In the genomic region with DNA sequence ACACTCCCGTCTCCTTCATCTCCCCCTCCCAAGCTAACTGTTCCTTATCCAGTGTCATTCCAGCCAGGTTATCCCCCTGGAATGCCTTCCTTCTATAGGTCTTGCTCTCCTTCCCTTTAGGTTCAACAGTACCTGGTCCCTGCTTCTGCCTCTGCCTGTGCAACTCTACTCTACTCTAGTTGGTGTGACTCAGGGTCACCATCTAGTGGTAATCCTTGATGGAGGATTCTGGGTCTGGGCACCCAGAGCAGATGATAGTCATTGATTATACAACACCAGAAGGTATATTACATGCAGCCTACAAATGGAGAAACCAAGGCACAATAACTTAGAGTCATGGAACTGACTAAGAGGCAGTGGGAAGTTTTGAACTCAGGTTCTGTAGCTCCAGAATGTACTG, we compare ENCODE assay signal across 19 mouse cellular contexts. TPM values are rescaled to one million over a fixed set of nuclear protein-coding genes. Genes with fewer than 3 reads are reported as not detected.
DNase-seq lines count a peak whose midpoint lies in the region; ATAC-seq and TF ChIP-seq lines count a peak whose summit lies in the region.
"Had no signal": no experiment of that assay in that cellular context is flagged by ENCODE, and none has a peak within 500 bp of the region (broad histone marks: within the 10 kb centered on the region; RNA-seq: fewer than 3 reads in every experiment).

No protein-coding gene starts in this region.

- no peak overlapping the region for H3K4me3 ChIP-seq in intestine, postnatal 0 days (ENCODE audit: low read depth, low read length)
- H3K4me3 ChIP-seq in intestine, embryonic 16.5 days (ENCODE audit: low read length): no peak overlapping the region
- H3K4me3 ChIP-seq in liver, embryonic 14.5 days (ENCODE audit: insufficient read depth in 1 of 2, low read depth in 2 of 2, low read length in 2 of 2): no peak overlapping the region
- H3K4me3 ChIP-seq in liver, embryonic 12.5 days: no peak overlapping the region
- no peak overlapping the region for H3K4me3 ChIP-seq in MEL (ENCODE audit: control insufficient read depth in 1 of 2, insufficient read depth in 1 of 2, low read depth in 2 of 2, low read length in 2 of 2)
- no peak overlapping the region for H3K4me3 ChIP-seq in hindbrain, embryonic 16.5 days (ENCODE audit: low read length)
- H3K4me3 ChIP-seq: heart, embryonic 13.5 days; hindbrain, embryonic 13.5 days; limb, embryonic 15.5 days; midbrain, embryonic 12.5 days had no signal

- no peaks in the 10 kb centered on the region for H3K9me3 ChIP-seq in intestine, postnatal 0 days (ENCODE audit: control insufficient read depth)
- H3K9me3 ChIP-seq in intestine, embryonic 16.5 days (ENCODE audit: control insufficient read depth, low read length): no peaks in the 10 kb centered on the region
- H3K9me3 ChIP-seq in liver, embryonic 14.5 days (ENCODE audit: control insufficient read depth, low read length): no peaks in the 10 kb centered on the region
- H3K9me3 ChIP-seq in liver, embryonic 12.5 days (replicated peaks): no peaks in the 10 kb centered on the region
- H3K9me3 ChIP-seq in MEL (replicated peaks; ENCODE audit: insufficient read depth, low read length): no peaks in the 10 kb centered on the region
- H3K9me3 ChIP-seq in hindbrain, embryonic 16.5 days (ENCODE audit: control insufficient read depth, low read length): no peaks in the 10 kb centered on the region
- H3K9me3 ChIP-seq: heart, embryonic 13.5 days; hindbrain, embryonic 13.5 days; limb, embryonic 15.5 days; midbrain, embryonic 12.5 days had no signal

- peak; percentile 70 for TF ChIP-seq RAD21 in MEL (IDR thresholded peaks at IDR 0.05; ENCODE audit: low read depth, low read length)

- H3K4me2 ChIP-seq in intestine, postnatal 0 days (replicated peaks; ENCODE audit: low read depth): no peak overlapping the region
- H3K4me2 ChIP-seq in intestine, embryonic 16.5 days (ENCODE audit: low read depth, low read length): no peak overlapping the region
- H3K4me2 ChIP-seq in liver, embryonic 14.5 days (ENCODE audit: low read depth): no peak overlapping the region
- H3K4me2 ChIP-seq in liver, embryonic 12.5 days: no peak overlapping the region
- H3K4me2 ChIP-seq in hindbrain, embryonic 16.5 days (ENCODE audit: low read length): no peak overlapping the region
- H3K4me2 ChIP-seq: heart, embryonic 13.5 days; hindbrain, embryonic 13.5 days; limb, embryonic 15.5 days; midbrain, embryonic 12.5 days had no signal

- no peak overlapping the region for H3K9ac ChIP-seq in intestine, postnatal 0 days (ENCODE audit: low read depth, low read length)
- no peak overlapping the region for H3K9ac ChIP-seq in intestine, embryonic 16.5 days (ENCODE audit: low read depth, low read length)
- H3K9ac ChIP-seq in liver, embryonic 14.5 days (replicated peaks): no peak overlapping the region
- H3K9ac ChIP-seq in liver, embryonic 12.5 days: no peak overlapping the region
- no peak overlapping the region for H3K9ac ChIP-seq in MEL (ENCODE audit: control insufficient read depth, low read depth, low read length, poor library complexity, severe bottlenecking)
- H3K9ac ChIP-seq in hindbrain, embryonic 16.5 days (ENCODE audit: low read depth, low read length): no peak overlapping the region
- H3K9ac ChIP-seq: heart, embryonic 13.5 days; hindbrain, embryonic 13.5 days; limb, embryonic 15.5 days; midbrain, embryonic 12.5 days had no signal

- no peaks in the 10 kb centered on the region for H3K27me3 ChIP-seq in intestine, postnatal 0 days (replicated peaks; ENCODE audit: control insufficient read depth, insufficient read depth, low read length)
- 0 out of 2 replicates have a peak, but pooled peaks cover 2% of the 10 kb centered on the region for H3K27me3 ChIP-seq in intestine, embryonic 16.5 days (replicated peaks; ENCODE audit: control insufficient read depth, insufficient read depth, low read length)
- H3K27me3 ChIP-seq in liver, embryonic 14.5 days (ENCODE audit: control insufficient read depth, insufficient read depth, low read length): peaks cover 15% of the 10 kb centered on the region
- H3K27me3 ChIP-seq in liver, embryonic 12.5 days (replicated peaks): peaks cover 51% of the 10 kb centered on the region
- no peaks in the 10 kb centered on the region for H3K27me3 ChIP-seq in MEL (ENCODE audit: control insufficient read depth in 1 of 2, insufficient read depth in 2 of 2, low read length in 2 of 2)
- 0 out of 2 replicates have a peak, but pooled peaks cover 2% of the 10 kb centered on the region for H3K27me3 ChIP-seq in splenic B cell, adult 2 months (ENCODE audit: control insufficient read depth, insufficient read depth, low read length, poor library complexity, severe bottlenecking)
- peaks cover 8% of the 10 kb centered on the region for H3K27me3 ChIP-seq in hindbrain, embryonic 16.5 days (replicated peaks; ENCODE audit: control insufficient read depth, insufficient read depth, low read length)

- TF ChIP-seq POLR2A in MEL (IDR thresholded peaks at IDR 0.05; ENCODE audit: control insufficient read depth in 1 of 2, insufficient read depth in 1 of 2, low read depth in 1 of 2, low read length in 2 of 2, poor library complexity in 1 of 2): no peak

- no peak for DNase-seq in liver, embryonic 14.5 days (ENCODE audit: low read depth in 3 of 3, low spot score in 3 of 3)
- DNase-seq in MEL (ENCODE audit: low read depth, low spot score): peak; percentile 64
- DNase-seq in splenic B cell, adult 2 months (ENCODE audit: low read depth, low spot score): peak; percentile 29
- DNase-seq: adrenal gland, postnatal 36 days; cerebellum, adult 11-12 months; gastrocnemius, postnatal 14 days; kidney, postnatal 10 days; lung, postnatal 36 days; right cerebral cortex, postnatal 25 days had no signal

- H3K36me3 ChIP-seq in intestine, postnatal 0 days (ENCODE audit: control insufficient read depth, insufficient read depth): no peaks in the 10 kb centered on the region
- no peaks in the 10 kb centered on the region for H3K36me3 ChIP-seq in intestine, embryonic 16.5 days (ENCODE audit: control insufficient read depth, insufficient read depth, low read length)
- no peaks in the 10 kb centered on the region for H3K36me3 ChIP-seq in liver, embryonic 14.5 days (replicated peaks; ENCODE audit: control insufficient read depth, insufficient read depth, low read depth)
- H3K36me3 ChIP-seq in liver, embryonic 12.5 days: no peaks in the 10 kb centered on the region
- peaks cover 0 to 17% of the 10 kb centered on the region in 2 experiments; a peak in 2 of 4 replicates for H3K36me3 ChIP-seq in MEL (ENCODE audit: control insufficient read depth in 1 of 2, insufficient read depth in 2 of 2, low read length in 2 of 2)
- H3K36me3 ChIP-seq in splenic B cell, adult 2 months (ENCODE audit: control insufficient read depth, insufficient read depth, low read length, poor library complexity, severe bottlenecking): no peaks in the 10 kb centered on the region
- no peaks in the 10 kb centered on the region for H3K36me3 ChIP-seq in hindbrain, embryonic 16.5 days (ENCODE audit: control insufficient read depth, insufficient read depth, low read length)
- H3K36me3 ChIP-seq: midbrain, embryonic 12.5 days had no signal

- ATAC-seq in intestine, postnatal 0 days: no peak
- ATAC-seq in intestine, embryonic 16.5 days: no peak
- ATAC-seq in liver, embryonic 14.5 days (ENCODE audit: insufficient read depth): no peak
- ATAC-seq in liver, embryonic 12.5 days: no peak
- ATAC-seq in hindbrain, embryonic 16.5 days: no peak
- ATAC-seq: forebrain, embryonic 16.5 days had no signal

- no peaks in the 10 kb centered on the region for H3K4me1 ChIP-seq in intestine, postnatal 0 days (replicated peaks; ENCODE audit: control insufficient read depth, insufficient read depth, low read length)
- peaks cover 7% of the 10 kb centered on the region; the same call in 1 of the 2 replicates for H3K4me1 ChIP-seq in intestine, embryonic 16.5 days (ENCODE audit: control insufficient read depth, insufficient read depth, low read length)
- peaks cover 0 to 7% of the 10 kb centered on the region in 2 experiments; a peak in 2 of 4 replicates for H3K4me1 ChIP-seq in liver, embryonic 14.5 days (replicated peaks; ENCODE audit: control insufficient read depth in 2 of 2, insufficient read depth in 2 of 2, low read length in 1 of 2)
- peaks cover 33% of the 10 kb centered on the region for H3K4me1 ChIP-seq in liver, embryonic 12.5 days
- H3K4me1 ChIP-seq in MEL (ENCODE audit: control insufficient read depth in 1 of 2, insufficient read depth in 2 of 2, low read length in 2 of 2): peaks cover 9 to 19% of the 10 kb centered on the region in 2 experiments
- no peaks in the 10 kb centered on the region for H3K4me1 ChIP-seq in hindbrain, embryonic 16.5 days (ENCODE audit: control insufficient read depth, insufficient read depth, low read depth, low read length)
- H3K4me1 ChIP-seq: midbrain, embryonic 12.5 days had no signal

- no peaks in the 10 kb centered on the region for H3K79me2 ChIP-seq in MEL (ENCODE audit: control insufficient read depth, insufficient read depth, low read length, poor library complexity)

- 96% methylated on average over 1 of the region's 1 CpGs for WGBS in intestine, postnatal 0 days
- WGBS in intestine, embryonic 16.5 days: 91% methylated on average over 1 of the region's 1 CpGs
- 62% methylated on average over 1 of the region's 1 CpGs for WGBS in liver, embryonic 14.5 days (ENCODE audit: insufficient replicate concordance)
- 74% methylated on average over 1 of the region's 1 CpGs for WGBS in liver, embryonic 12.5 days (ENCODE audit: insufficient replicate concordance)
- WGBS in hindbrain, embryonic 16.5 days: 100% methylated on average over 1 of the region's 1 CpGs

- H3K27ac ChIP-seq in intestine, postnatal 0 days (ENCODE audit: low read depth, low read length): no peak overlapping the region
- H3K27ac ChIP-seq in intestine, embryonic 16.5 days (ENCODE audit: low read length): no peak overlapping the region
- H3K27ac ChIP-seq in liver, embryonic 14.5 days: no peak overlapping the region
- no peak overlapping the region for H3K27ac ChIP-seq in liver, embryonic 12.5 days
- H3K27ac ChIP-seq in MEL (ENCODE audit: control insufficient read depth, low read depth, low read length): peak overlapping the region; percentile 77
- no peak overlapping the region for H3K27ac ChIP-seq in hindbrain, embryonic 16.5 days (ENCODE audit: low read depth, low read length)
- H3K27ac ChIP-seq: heart, embryonic 13.5 days; hindbrain, embryonic 13.5 days; limb, embryonic 15.5 days; midbrain, embryonic 12.5 days had no signal

- peak; percentile 67 for TF ChIP-seq CTCF in intestine, postnatal 0 days (IDR thresholded peaks at IDR 0.05; ENCODE audit: low read depth)
- TF ChIP-seq CTCF in liver, embryonic 14.5 days (IDR thresholded peaks at IDR 0.05; ENCODE audit: low read depth): peak; percentile 52
- TF ChIP-seq CTCF in MEL (IDR thresholded peaks at IDR 0.05 in 2 of 3, conservative IDR thresholded peaks at IDR 0.05 in 1 of 3; ENCODE audit: control insufficient read depth in 1 of 3, insufficient read depth in 1 of 3, low read depth in 2 of 3, low read length in 3 of 3, poor library complexity in 1 of 3, severe bottlenecking in 1 of 3): peak; percentile 35 to 72 (median 51); a peak in 5 of 6 replicates

- no peak for TF ChIP-seq EP300 in liver, embryonic 14.5 days (IDR thresholded peaks at IDR 0.05; ENCODE audit: low read depth)
- no peak for TF ChIP-seq EP300 in MEL (IDR thresholded peaks at IDR 0.05; ENCODE audit: low read depth in 1 of 2, low read length in 2 of 2)

RNA-seq across cellular contexts. Expression of a gene that starts 6.2 kb away (rescaled TPM):
- 2.7 and 3.8 TPM in 2 replicates for polyA plus RNA-seq in intestine, postnatal 0 days (2015; fragmentation: Nextera tagmentation; extraction: Ambion mirVana)
- polyA plus RNA-seq in intestine, embryonic 16.5 days (2015; fragmentation: Nextera tagmentation; extraction: Ambion mirVana): 10.9 and 12.0 TPM in 2 replicates
- 2.0 and 2.6 TPM in 2 replicates for polyA plus RNA-seq in liver, embryonic 14.5 days (2012; rRNA removed)
- 0.67 and 1.2 TPM in 2 replicates for polyA plus RNA-seq in liver, embryonic 14.5 days (2014; fragmentation: Nextera tagmentation; extraction: Ambion mirVana)
- 2.8 and 3.2 TPM in 2 replicates for polyA plus RNA-seq in liver, embryonic 12.5 days (2016; fragmentation: Nextera tagmentation; extraction: Ambion mirVana)
- 1.0 and 1.3 TPM in 2 replicates for total RNA-seq in MEL (2012; rRNA removed)
- 1 to 10 TPM in 1 of 2 experiments, not detected in 1; 6.9 TPM for polyA plus RNA-seq in MEL (2012; ENCODE audit: insufficient read depth in 1 of 2, insufficient read length in 2 of 2, low read depth in 1 of 2, low replicate concordance in 2 of 2, missing spikeins in 1 of 2)
- polyA plus RNA-seq in hindbrain, embryonic 16.5 days (2015; fragmentation: Nextera tagmentation; extraction: Ambion mirVana): 15.0 and 22.9 TPM in 2 replicates

RNA-seq across cellular contexts. Expression of a gene that starts 24.8 kb away (rescaled TPM):
- polyA plus RNA-seq in intestine, postnatal 0 days (2015; fragmentation: Nextera tagmentation; extraction: Ambion mirVana): 4.2 and 4.3 TPM in 2 replicates
- polyA plus RNA-seq in intestine, embryonic 16.5 days (2015; fragmentation: Nextera tagmentation; extraction: Ambion mirVana): 7.4 and 8.5 TPM in 2 replicates
- polyA plus RNA-seq in liver, embryonic 14.5 days (2012; rRNA removed): 5.7 and 6.4 TPM in 2 replicates
- polyA plus RNA-seq in liver, embryonic 14.5 days (2014; fragmentation: Nextera tagmentation; extraction: Ambion mirVana): 5.5 and 6.8 TPM in 2 replicates
- polyA plus RNA-seq in liver, embryonic 12.5 days (2016; fragmentation: Nextera tagmentation; extraction: Ambion mirVana): 5.9 and 7.2 TPM in 2 replicates
- 8.2 and 9.7 TPM in 2 replicates for total RNA-seq in MEL (2012; rRNA removed)
- 10 to 100 TPM in 1 of 2 experiments, not detected in 1; 13.3 TPM for polyA plus RNA-seq in MEL (2012; ENCODE audit: insufficient read depth in 1 of 2, insufficient read length in 2 of 2, low read depth in 1 of 2, low replicate concordance in 2 of 2, missing spikeins in 1 of 2)
- polyA plus RNA-seq in hindbrain, embryonic 16.5 days (2015; fragmentation: Nextera tagmentation; extraction: Ambion mirVana): 2.2 and 3.3 TPM in 2 replicates

RNA-seq across cellular contexts. Expression of a gene that starts 30.4 kb away (rescaled TPM):
- polyA plus RNA-seq in intestine, postnatal 0 days (2015; fragmentation: Nextera tagmentation; extraction: Ambion mirVana): not detected in 2 replicates
- 0.38 TPM in 1 of 2 replicates, not detected in the other for polyA plus RNA-seq in intestine, embryonic 16.5 days (2015; fragmentation: Nextera tagmentation; extraction: Ambion mirVana)
- 0.11 TPM in 1 of 2 replicates, not detected in the other for polyA plus RNA-seq in liver, embryonic 14.5 days (2012; rRNA removed)
- polyA plus RNA-seq in liver, embryonic 14.5 days (2014; fragmentation: Nextera tagmentation; extraction: Ambion mirVana): not detected in 2 replicates
- not detected in 2 replicates for polyA plus RNA-seq in liver, embryonic 12.5 days (2016; fragmentation: Nextera tagmentation; extraction: Ambion mirVana)
- not detected in 2 replicates for total RNA-seq in MEL (2012; rRNA removed)
- polyA plus RNA-seq in MEL (2012; ENCODE audit: insufficient read depth in 1 of 2, insufficient read length in 2 of 2, low read depth in 1 of 2, low replicate concordance in 2 of 2, missing spikeins in 1 of 2): under 1 TPM in 1 of 2 experiments, not detected in 1; 0.13 TPM
- 0.56 TPM in 1 of 2 replicates, not detected in the other for polyA plus RNA-seq in hindbrain, embryonic 16.5 days (2015; fragmentation: Nextera tagmentation; extraction: Ambion mirVana)
- total RNA-seq: gastrocnemius, postnatal 14 days had no signal
- polyA plus RNA-seq: forebrain, embryonic 16.5 days; heart, embryonic 13.5 days; limb, embryonic 15.5 days; midbrain, embryonic 12.5 days; thymus, postnatal 0 days had no signal

RNA-seq across cellular contexts. Expression of a gene that starts 34.1 kb away (rescaled TPM):
- polyA plus RNA-seq in intestine, postnatal 0 days (2015; fragmentation: Nextera tagmentation; extraction: Ambion mirVana): 438 and 439 TPM in 2 replicates
- 358 and 362 TPM in 2 replicates for polyA plus RNA-seq in intestine, embryonic 16.5 days (2015; fragmentation: Nextera tagmentation; extraction: Ambion mirVana)
- polyA plus RNA-seq in liver, embryonic 14.5 days (2012; rRNA removed): 107 and 111 TPM in 2 replicates
- polyA plus RNA-seq in liver, embryonic 14.5 days (2014; fragmentation: Nextera tagmentation; extraction: Ambion mirVana): 137 and 139 TPM in 2 replicates
- 149 and 161 TPM in 2 replicates for polyA plus RNA-seq in liver, embryonic 12.5 days (2016; fragmentation: Nextera tagmentation; extraction: Ambion mirVana)
- 289 and 312 TPM in 2 replicates for total RNA-seq in MEL (2012; rRNA removed)
- polyA plus RNA-seq in MEL (2012; ENCODE audit: insufficient read depth in 1 of 2, insufficient read length in 2 of 2, low read depth in 1 of 2, low replicate concordance in 2 of 2, missing spikeins in 1 of 2): 100 to 1,000 TPM in 1 of 2 experiments, not detected in 1; 349 TPM
- 341 and 394 TPM in 2 replicates for polyA plus RNA-seq in hindbrain, embryonic 16.5 days (2015; fragmentation: Nextera tagmentation; extraction: Ambion mirVana)

Comparison
In these comparisons a context has a peak if more than half of its experiments do, and no peak if none do; other contexts are left out.
1. DNase-seq: peak in MEL (single experiment) and splenic B cell, adult 2 months (single experiment); none in liver, embryonic 14.5 days (0 of 3).
2. Peak in every context shown above with its lines, with median percentiles within 50 percentile points of each other: CTCF ChIP-seq.